Mouse (Mus musculus): ENCODE measurements at regions not wholly inside any gene's neighbourhood (a gene's known extent, or its start where the extent isn't known, plus 50 kb on each side); places are given as distances from the start of the nearest gene placed in this dataset.

DNA sequence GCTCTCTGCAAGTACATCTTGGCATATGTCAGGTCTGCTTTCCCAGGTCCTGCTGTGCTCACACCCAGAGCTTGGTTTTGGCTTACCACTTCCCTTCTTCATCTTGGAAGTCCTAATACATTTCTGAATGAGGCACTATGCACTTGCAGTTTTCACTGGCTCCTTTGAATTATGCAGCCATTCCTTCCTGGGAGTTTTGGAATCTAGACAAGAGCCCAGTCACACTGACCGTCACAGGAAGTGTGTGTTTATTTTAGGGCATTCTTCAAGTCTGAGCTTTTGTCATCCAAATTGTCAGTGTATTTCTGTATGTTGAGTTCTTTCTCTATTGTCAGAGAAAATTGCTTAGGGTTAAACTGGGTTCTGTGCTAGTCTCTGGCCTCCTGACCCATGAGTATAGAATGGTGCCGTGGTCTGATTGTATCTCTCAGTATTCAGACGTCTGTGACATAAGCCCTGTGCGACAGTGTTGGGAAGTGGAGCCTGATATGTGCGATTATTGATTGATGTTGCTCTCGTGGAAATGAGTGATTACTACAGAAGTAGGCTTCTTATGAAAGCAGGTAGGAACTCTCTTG lies 162.6 kb upstream of the Serpine2 start:
- no peak for TF ChIP-seq CTCF (conservative IDR thresholded peaks at IDR 0.05; ENCODE audit: insufficient read depth, insufficient read length, low read depth, low read length)
- no peak for TF ChIP-seq POLR2A (IDR thresholded peaks at IDR 0.05; ENCODE audit: low read depth, low read length)

Data from kidney, adult 2 months (tissue).